Mouse (Mus musculus) lung, postnatal 0 days (tissue): Measurements from ENCODE around the gene Podn.

Source experiments
- CTCF ChIP-seq: IDR thresholded peaks from 2 replicates; pipeline ENCODE4 v1.5.1; 2016; ENCODE audit warnings: antibody characterized with exemption, mild to moderate bottlenecking
- EP300 ChIP-seq: IDR thresholded peaks from 2 replicates; pipeline ENCODE4 v1.6.1; 2016; ENCODE audit warnings: antibody characterized with exemption, mild to moderate bottlenecking, control low read depth

- no peak for TF ChIP-seq CTCF
- TF ChIP-seq EP300: no peak
Observed at GRCm38 (mm10) chr4:107966416-107967109, 129.7 kb downstream of the Podn start.
